Mouse (Mus musculus) layer of hippocampus, adult 8-10 months (tissue): ENCODE results near the gene Glipr1l3. TPM values are rescaled to one million over a fixed set of nuclear protein-coding genes. Genes with fewer than 3 reads are reported as not detected.
"Not testable (repeated sequence)": the region's sequence is repeated elsewhere in the genome, so short reads cannot be mapped to it uniquely, and the experiment has no call there.

Experiments used
- DNase-seq, 2 experiments: peaks; one replicate each; pipeline ENCODE4 v3.0.0; 2022; ENCODE audit warnings: low spot score in 2 of 2
- total RNA-seq, 4 experiments: library from RNA; stranded (reverse); gene quantifications; 2 replicates each; pipeline ENCODE4 v1.2.4; 2022

The Glipr1l3 gene
- total RNA-seq: not detected

DNA sequence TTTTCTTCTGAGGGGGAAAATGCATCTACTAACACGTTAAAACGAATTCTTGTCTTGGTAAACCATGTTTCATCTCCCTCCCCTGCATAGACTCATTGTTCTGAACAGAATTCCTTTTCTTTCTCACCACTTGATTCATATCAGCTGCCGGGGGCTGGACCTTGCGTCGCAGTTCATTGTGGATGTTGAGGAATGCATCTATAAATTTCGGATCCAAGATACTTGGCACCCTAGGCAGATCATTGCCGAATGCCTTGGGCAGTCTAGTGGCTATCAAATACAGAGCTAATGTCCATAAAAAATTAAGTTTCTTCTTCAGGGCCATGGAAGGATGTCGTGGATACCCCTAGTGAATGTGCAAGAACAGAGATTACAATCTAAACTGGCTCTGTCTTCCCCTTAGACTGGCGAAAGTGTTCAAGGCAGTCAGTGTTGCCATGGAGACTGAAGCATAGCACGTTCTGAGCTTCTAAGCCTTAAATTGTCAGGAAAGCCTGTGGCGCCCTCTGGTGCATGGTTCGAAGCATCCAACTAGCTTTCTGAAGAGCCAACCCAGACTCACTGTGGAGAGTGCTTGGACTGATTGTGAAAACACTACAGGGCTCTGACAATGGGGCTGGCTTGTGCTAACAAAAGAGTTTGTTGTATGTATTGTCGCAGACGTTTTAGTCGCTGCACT lies at the start of gene Glipr1l3:
Gene Glipr1l3 (minus strand): TSS at position 446 of the 679 bp plus-strand sequence.
- DNase-seq: peak; percentile 87 to 88

DNA sequence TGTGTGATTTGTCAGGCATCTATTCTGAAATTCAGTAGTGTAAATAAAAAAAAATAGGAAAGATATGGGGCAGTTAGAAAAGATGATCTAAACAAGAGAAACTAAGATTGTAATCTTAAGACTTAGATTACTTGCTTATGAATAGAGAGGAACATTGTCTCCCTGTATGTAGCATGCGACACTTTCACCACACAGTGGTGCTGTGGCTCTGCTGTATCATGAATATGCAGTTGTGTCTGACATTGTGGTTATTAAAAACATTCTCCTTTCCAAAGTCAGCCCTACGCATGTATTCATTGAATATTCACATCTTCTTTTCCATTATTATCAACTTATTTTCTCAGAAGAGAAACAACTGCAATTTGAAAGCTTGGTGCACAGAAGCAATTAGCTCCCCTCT lies 43.3 kb upstream of the Glipr1l3 start:
- peak; percentile 7 to 45 for DNase-seq

- DNase-seq: not testable (repeated sequence)
These were observed 33.8 kb upstream of the Glipr1l3 start for GRCm38 (mm10) chr10:112193919-112194318.

DNA sequence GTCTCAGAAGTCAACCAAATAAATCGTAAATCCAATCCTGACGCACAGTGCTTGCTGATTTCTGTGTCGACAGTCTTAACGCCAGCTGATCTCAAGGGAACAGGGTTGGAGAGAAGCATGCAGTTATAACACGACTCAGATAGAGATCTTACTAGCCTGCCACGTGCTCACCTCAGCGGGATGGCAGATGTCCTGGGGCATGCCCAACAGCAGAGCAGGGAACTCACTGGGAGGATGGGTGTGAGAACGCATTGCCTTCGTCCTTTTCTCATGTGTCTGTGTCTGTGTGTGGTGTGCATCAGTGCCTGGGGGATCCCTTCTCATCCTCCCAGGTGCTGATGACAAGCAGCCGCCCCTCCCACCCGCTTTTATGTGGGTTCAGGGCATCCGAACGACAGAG lies 16.9 kb upstream of the Glipr1l3 start:
- DNase-seq: not testable (repeated sequence)

GRCm38 (mm10) chr10:112163168-112163766 lies 3.1 kb upstream of the Glipr1l3 start, which contains the start of gene Caps2:
Gene Caps2, plus strand, starts transcription at chr10:112163621.
- DNase-seq: no peak

DNA sequence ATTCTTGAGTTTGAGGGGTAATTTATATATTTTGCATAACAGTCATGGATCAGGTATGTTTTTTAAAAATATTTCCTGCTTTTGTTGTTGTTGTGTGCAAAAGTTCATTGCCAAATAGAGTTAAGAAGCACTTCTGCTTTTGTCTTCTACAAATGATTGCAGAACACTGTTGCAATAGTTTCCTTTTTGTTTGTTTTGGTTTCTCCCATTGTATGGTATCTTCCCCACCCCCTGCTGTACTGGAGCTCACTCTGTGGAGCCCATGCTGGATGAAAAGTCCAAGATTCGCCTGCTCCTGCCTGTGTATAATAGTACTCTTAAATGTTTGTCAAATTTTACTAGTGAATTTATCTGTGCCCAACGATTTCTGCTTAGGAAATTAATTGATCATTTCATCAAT lies 20.3 kb downstream of the Glipr1l3 start:
- no peak for DNase-seq

GRCm38 (mm10) chr10:112138871-112139430 lies 21.2 kb downstream of the Glipr1l3 start:
- DNase-seq: no peak

- DNase-seq: peak; percentile 14 to 42
These were observed 21.9 kb downstream of the Glipr1l3 start for GRCm38 (mm10) chr10:112138050-112138870.

DNA sequence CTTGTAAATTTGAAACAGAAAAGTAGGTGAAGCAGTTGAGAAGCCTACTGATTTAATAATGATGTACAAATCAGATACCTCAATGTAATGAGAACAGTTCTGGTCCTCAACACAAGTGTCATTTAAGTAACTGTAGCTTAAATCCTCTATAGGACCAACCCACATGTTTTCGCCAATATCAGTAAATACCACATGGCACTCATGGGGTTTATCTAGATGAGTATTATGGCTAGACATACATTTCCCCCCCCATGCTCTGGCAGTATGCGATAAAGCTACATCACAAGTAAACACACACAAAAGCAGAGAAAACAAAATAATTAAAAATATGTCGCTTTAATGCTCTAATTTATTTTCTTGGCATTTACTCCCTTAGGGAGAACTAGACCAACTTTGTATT lies 27.9 kb downstream of the Glipr1l3 start:
- DNase-seq: no peak

GRCm38 (mm10) chr10:112127682-112128230 lies 32.4 kb downstream of the Glipr1l3 start:
- not testable (repeated sequence) for DNase-seq

GRCm38 (mm10) chr10:112125090-112125489 lies 35.0 kb downstream of the Glipr1l3 start:
- not testable (repeated sequence) for DNase-seq

GRCm38 (mm10) chr10:112110401-112110800 lies 49.7 kb downstream of the Glipr1l3 start:
- DNase-seq: no peak

- DNase-seq: peak; percentile 15 to 69
These were observed 54.3 kb downstream of the Glipr1l3 start for GRCm38 (mm10) chr10:112105785-112106184.

Other genes with a start within 250 kb of the Glipr1l3 start
- 10 to 100 TPM; 36.2 to 39.6 (median 37.4) TPM for gene Krr1, start 187.7 kb downstream of the Glipr1l3 start, total RNA-seq
- gene Glipr1, start 157.7 kb downstream of the Glipr1l3 start, total RNA-seq: 1 to 10 TPM; 2.3 to 4.7 (median 3.5) TPM
- gene Glipr1l1, start 100.1 kb downstream of the Glipr1l3 start, total RNA-seq: not detected
- gene Glipr1l2, start 77.0 kb downstream of the Glipr1l3 start, total RNA-seq: not detected
- under 1 TPM; 0.16 to 0.31 (median 0.19) TPM for gene Caps2, start 3.3 kb upstream of the Glipr1l3 start, total RNA-seq
- 10 to 100 TPM; 68.2 to 90.2 (median 76.8) TPM for gene Kcnc2, start 110.8 kb upstream of the Glipr1l3 start, total RNA-seq